Mouse (Mus musculus): ENCODE measurements at regions not wholly inside any gene's neighbourhood (a gene's known extent, or its start where the extent isn't known, plus 50 kb on each side); places are given as distances from the start of the nearest gene placed in this dataset.

- DNase-seq (ENCODE audit: low spot score in 2 of 2) = no peak
Measured at GRCm38 (mm10) chr14:110276192-110276591, 478.8 kb downstream of the Slitrk6 start.

GRCm38 (mm10) chr14:110271270-110271669 is 483.7 kb downstream of the Slitrk6 start:
- no peak for DNase-seq (ENCODE audit: low spot score in 2 of 2)

- DNase-seq (ENCODE audit: low spot score in 2 of 2) = no peak
Measured at GRCm38 (mm10) chr14:110244466-110244865, 510.5 kb downstream of the Slitrk6 start.

- no peak for DNase-seq (ENCODE audit: low spot score in 2 of 2)
Measured at GRCm38 (mm10) chr14:110243549-110243948, 511.4 kb downstream of the Slitrk6 start.

GRCm38 (mm10) chr14:110238800-110239199 is 516.1 kb downstream of the Slitrk6 start:
- DNase-seq (ENCODE audit: low spot score in 2 of 2) = no peak

GRCm38 (mm10) chr14:110224678-110225446 is 530.1 kb downstream of the Slitrk6 start:
- no peak for DNase-seq (ENCODE audit: low spot score in 2 of 2)

GRCm38 (mm10) chr14:110190987-110191607 is 563.9 kb downstream of the Slitrk6 start:
- DNase-seq (ENCODE audit: low spot score in 2 of 2) = no peak

GRCm38 (mm10) chr14:110190471-110190870 is 564.5 kb downstream of the Slitrk6 start:
- DNase-seq (ENCODE audit: low spot score in 2 of 2) = no peak

GRCm38 (mm10) chr14:110179166-110179565 is 575.8 kb downstream of the Slitrk6 start:
- no peak for DNase-seq (ENCODE audit: low spot score in 2 of 2)

GRCm38 (mm10) chr14:110171162-110172117 is 583.5 kb downstream of the Slitrk6 start:
- DNase-seq (ENCODE audit: low spot score in 2 of 2) = no peak

- DNase-seq (ENCODE audit: low spot score in 2 of 2) = no peak
Measured at GRCm38 (mm10) chr14:110168632-110169031, 586.3 kb downstream of the Slitrk6 start.

- peak in 1 of 2 experiments; percentile 38 for DNase-seq (ENCODE audit: low spot score in 2 of 2)
Measured at GRCm38 (mm10) chr14:110128265-110128664, 626.7 kb downstream of the Slitrk6 start.

GRCm38 (mm10) chr14:110125936-110126710 is 628.8 kb downstream of the Slitrk6 start:
- DNase-seq (ENCODE audit: low spot score in 2 of 2) = no peak

- DNase-seq (ENCODE audit: low spot score in 2 of 2) = no peak
Measured at GRCm38 (mm10) chr14:110122710-110123109, 632.2 kb downstream of the Slitrk6 start.

- DNase-seq (ENCODE audit: low spot score in 2 of 2) = no peak
Measured at GRCm38 (mm10) chr14:110115578-110115977, 639.4 kb downstream of the Slitrk6 start.

GRCm38 (mm10) chr14:110100852-110101251 is 654.1 kb downstream of the Slitrk6 start:
- DNase-seq (ENCODE audit: low spot score in 2 of 2) = no peak

- DNase-seq (ENCODE audit: low spot score in 2 of 2) = no peak
Measured at GRCm38 (mm10) chr14:110078351-110078750, 676.6 kb downstream of the Slitrk6 start.

GRCm38 (mm10) chr14:110047748-110048147 is 707.2 kb downstream of the Slitrk6 start:
- DNase-seq (ENCODE audit: low spot score in 2 of 2) = no peak

GRCm38 (mm10) chr14:110043211-110043610 is 711.7 kb downstream of the Slitrk6 start:
- DNase-seq (ENCODE audit: low spot score in 2 of 2) = no peak

- DNase-seq (ENCODE audit: low spot score in 2 of 2) = no peak
Measured at GRCm38 (mm10) chr14:110021812-110022211, 733.1 kb downstream of the Slitrk6 start.

- DNase-seq (ENCODE audit: low spot score in 2 of 2) = peak in 1 of 2 experiments; percentile 1
Measured at GRCm38 (mm10) chr14:110015126-110015525, 739.8 kb downstream of the Slitrk6 start.
